Mouse (Mus musculus): Measurements from ENCODE around the gene Zfp580. TPM values are rescaled to one million over a fixed set of nuclear protein-coding genes. Genes with fewer than 3 reads are reported as not detected.
"Not testable (repeated sequence)": the region's sequence is repeated elsewhere in the genome, so short reads cannot be mapped to it uniquely, and the experiment has no call there.

Zfp580 gene
- total RNA-seq, 2 experiments from 2014 or later: 34.5 to 35.2 TPM

GRCm38 (mm10) chr7:5073586-5073985 lies 22.2 kb downstream of the Zfp580 start:
- no peak for DNase-seq

GRCm38 (mm10) chr7:5074984-5075383 lies 23.6 kb downstream of the Zfp580 start:
- DNase-seq: no peak

- no peak for DNase-seq
Observed at GRCm38 (mm10) chr7:5076931-5077330, 25.6 kb downstream of the Zfp580 start.

GRCm38 (mm10) chr7:5079365-5080009 lies 28.1 kb downstream of the Zfp580 start:
- DNase-seq: not testable (repeated sequence)

- DNase-seq: peak; percentile 97
Observed at GRCm38 (mm10) chr7:5080010-5080751, 28.8 kb downstream of the Zfp580 start, which contains the start of gene Epn1. Epn1 (plus strand) TSS chr7:5080235.

GRCm38 (mm10) chr7:5080815-5081214 lies 29.5 kb downstream of the Zfp580 start:
- DNase-seq: no peak

- no peak for DNase-seq
Observed at GRCm38 (mm10) chr7:5081241-5081640, 29.9 kb downstream of the Zfp580 start.

- DNase-seq: no peak
Observed at GRCm38 (mm10) chr7:5081939-5082338, 30.6 kb downstream of the Zfp580 start.

GRCm38 (mm10) chr7:5083325-5084105 lies 32.2 kb downstream of the Zfp580 start:
- DNase-seq: no peak

GRCm38 (mm10) chr7:5085512-5085911 lies 34.2 kb downstream of the Zfp580 start:
- no peak for DNase-seq

- no peak for DNase-seq
Observed at GRCm38 (mm10) chr7:5086921-5087440, 35.6 kb downstream of the Zfp580 start.

GRCm38 (mm10) chr7:5087886-5088285 lies 36.5 kb downstream of the Zfp580 start:
- no peak for DNase-seq

- no peak for DNase-seq
Observed at GRCm38 (mm10) chr7:5089853-5090252, 38.5 kb downstream of the Zfp580 start.

- peak; percentile 47 to 67 for DNase-seq
Observed at GRCm38 (mm10) chr7:5091008-5091728, 39.8 kb downstream of the Zfp580 start.

GRCm38 (mm10) chr7:5092381-5092780 lies 41.0 kb downstream of the Zfp580 start:
- DNase-seq: no peak

GRCm38 (mm10) chr7:5092831-5093510 lies 41.6 kb downstream of the Zfp580 start:
- DNase-seq: peak; percentile 49 to 54

GRCm38 (mm10) chr7:5098769-5099168 lies 47.4 kb downstream of the Zfp580 start:
- DNase-seq: no peak

- no peak for DNase-seq
Observed at GRCm38 (mm10) chr7:5099796-5100195, 48.5 kb downstream of the Zfp580 start.

GRCm38 (mm10) chr7:5101066-5101663 lies 49.8 kb downstream of the Zfp580 start:
- no peak for DNase-seq

- DNase-seq: no peak
Observed at GRCm38 (mm10) chr7:5102564-5102963, 51.2 kb downstream of the Zfp580 start.

Data from layer of hippocampus, postnatal 36 days (tissue).